ENCODE assay signal across 1 mouse cellular context in the genomic region with DNA sequence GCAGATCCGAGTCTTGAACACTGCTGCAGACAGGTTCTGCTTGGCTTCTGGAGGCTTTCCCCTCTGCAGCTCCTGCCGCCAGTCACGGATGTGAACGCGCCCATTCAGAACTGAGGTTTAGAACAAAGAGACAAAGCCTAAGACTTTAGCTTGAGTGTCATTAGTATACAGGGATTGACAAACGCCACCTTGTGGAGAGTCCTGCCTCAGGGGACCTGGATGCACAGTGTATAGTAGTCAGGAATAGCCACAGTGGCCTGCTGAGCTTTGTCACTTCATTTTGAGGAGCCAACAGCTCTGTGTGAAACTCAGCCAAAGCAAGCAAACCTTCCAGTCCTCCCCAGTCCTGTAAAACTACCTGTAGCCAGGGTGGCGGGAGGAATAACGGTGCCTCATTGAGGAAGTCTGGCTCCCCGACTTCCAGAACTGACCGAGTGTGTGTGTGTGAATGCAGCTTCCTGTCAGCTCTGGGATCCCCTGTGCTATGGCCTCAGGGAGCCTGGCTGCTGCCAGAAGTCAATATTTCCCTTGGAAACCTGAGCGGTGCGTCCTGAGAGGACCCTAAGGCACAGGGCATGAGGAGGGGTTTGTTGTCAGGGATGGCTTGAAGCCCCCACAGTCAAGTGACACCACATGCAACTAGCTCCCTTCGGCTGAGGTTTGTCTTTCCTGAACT.
TF ChIP-seq lines count a peak whose summit lies in the region.

No protein-coding gene starts in this region.

TF ChIP-seq in MEL, 35 proteins besides CTCF, POLR2A, EP300 and RAD21:
- no peak for TF ChIP-seq ETS1 (IDR thresholded peaks at IDR 0.05; ENCODE audit: low read depth, low read length)
- peak; percentile 29; the same call in 1 of the 2 replicates for TF ChIP-seq SMC3 (IDR thresholded peaks at IDR 0.05; ENCODE audit: low read depth, low read length)
